Mouse (Mus musculus) limb, embryonic 14.5 days (tissue): ENCODE measurements around the gene Mettl21a. TPM values are rescaled to one million over a fixed set of nuclear protein-coding genes. Genes with fewer than 3 reads are reported as not detected.
"Not testable (repeated sequence)": the region's sequence is repeated elsewhere in the genome, so short reads cannot be mapped to it uniquely, and the experiment has no call there.

Experiments used
- ATAC-seq: fragments of 200-750 bp; cut with Nextera tagmentation; 2 replicates; pipeline ENCODE4 v1.8.0; 2017; ENCODE audit warnings: low read depth, moderate number of reproducible peaks, moderate TSS enrichment; ENCODE audit not compliant: low FRiP score
- DNase-seq: peaks from one replicate; pipeline ENCODE4 v3.0.0-alpha.2; 2015; ENCODE audit warnings: low spot score
- H3K27ac ChIP-seq: fragments of 300-500 bp; sonication (generic); replicated peaks from 2 replicates; pipeline ENCODE4 v1.5.1; 2014; ENCODE audit warnings: low read depth, mild to moderate bottlenecking, low read length, moderate library complexity, mixed read lengths
- H3K27me3 ChIP-seq: fragments of 300-500 bp; sonication (generic); 2 replicates; pipeline ENCODE4 v1.6.1; 2014; ENCODE audit warnings: low read length, mixed read lengths; ENCODE audit not compliant: control insufficient read depth, insufficient read depth
- H3K36me3 ChIP-seq: fragments of 300-500 bp; sonication (generic); 2 replicates; pipeline ENCODE4 v1.6.1; 2014; ENCODE audit warnings: mild to moderate bottlenecking, low read length, moderate library complexity, mixed read lengths; ENCODE audit not compliant: control insufficient read depth, insufficient read depth
- H3K4me1 ChIP-seq: fragments of 300-500 bp; sonication (generic); 2 replicates; pipeline ENCODE4 v1.6.1; 2014; ENCODE audit warnings: antibody characterized with exemption, low read length, mixed read lengths; ENCODE audit not compliant: control insufficient read depth, insufficient read depth
- H3K4me2 ChIP-seq: fragments of 300-500 bp; sonication (generic); replicated peaks from 2 replicates; pipeline ENCODE4 v1.6.1; 2014; ENCODE audit warnings: low read depth, mild to moderate bottlenecking, low read length, moderate library complexity; ENCODE audit not compliant: severe bottlenecking
- H3K4me3 ChIP-seq: fragments of 300-500 bp; sonication (generic); replicated peaks from 2 replicates; pipeline ENCODE4 v1.5.1; 2014; ENCODE audit warnings: low read length
- H3K9ac ChIP-seq: fragments of 300-500 bp; sonication (generic); 2 replicates; pipeline ENCODE4 v1.6.1; 2014; ENCODE audit warnings: mild to moderate bottlenecking, low read depth, low read length, moderate library complexity; ENCODE audit not compliant: severe bottlenecking
- H3K9me3 ChIP-seq: fragments of 300-500 bp; sonication (generic); 2 replicates; pipeline ENCODE4 v1.6.1; 2016; ENCODE audit warnings: low read length; ENCODE audit not compliant: control insufficient read depth
- POLR2A ChIP-seq: fragments of 200-500 bp; IDR thresholded peaks from 2 replicates; pipeline ENCODE4 v1.8.0; 2012; ENCODE audit warnings: inconsistent platforms, mild to moderate bottlenecking, moderate library complexity, borderline replicate concordance; ENCODE audit not compliant: insufficient read depth, insufficient read length; ENCODE audit errors: extremely low read depth
- WGBS: fragments of 180-500 bp; shearing (Covaris S2); extraction: QIAGEN DNeasy Blood & Tissue Kit; methylation state at CpG from one replicate; pipeline ENCODE4 v1.1.7; 2014; 5-methylcytosine and 5-hydroxymethylcytosine counted together
- polyA plus RNA-seq, 2 experiments: library from polyadenylated mRNA; depleted of rRNA in 1 of 2; stranded (reverse) in 1 of 2; unstranded in 1 of 2; fragments of >200 nt; fragmentation: Nextera tagmentation in 1 of 2; extraction: Ambion mirVana in 1 of 2; gene quantifications; 2 replicates each; pipeline versions ENCODE4 v1.2.1 to v1.2.3; 2012 to 2014

Mettl21a gene
- polyA plus RNA-seq, 2 experiments, result 20.7 to 27.6 TPM

DNA sequence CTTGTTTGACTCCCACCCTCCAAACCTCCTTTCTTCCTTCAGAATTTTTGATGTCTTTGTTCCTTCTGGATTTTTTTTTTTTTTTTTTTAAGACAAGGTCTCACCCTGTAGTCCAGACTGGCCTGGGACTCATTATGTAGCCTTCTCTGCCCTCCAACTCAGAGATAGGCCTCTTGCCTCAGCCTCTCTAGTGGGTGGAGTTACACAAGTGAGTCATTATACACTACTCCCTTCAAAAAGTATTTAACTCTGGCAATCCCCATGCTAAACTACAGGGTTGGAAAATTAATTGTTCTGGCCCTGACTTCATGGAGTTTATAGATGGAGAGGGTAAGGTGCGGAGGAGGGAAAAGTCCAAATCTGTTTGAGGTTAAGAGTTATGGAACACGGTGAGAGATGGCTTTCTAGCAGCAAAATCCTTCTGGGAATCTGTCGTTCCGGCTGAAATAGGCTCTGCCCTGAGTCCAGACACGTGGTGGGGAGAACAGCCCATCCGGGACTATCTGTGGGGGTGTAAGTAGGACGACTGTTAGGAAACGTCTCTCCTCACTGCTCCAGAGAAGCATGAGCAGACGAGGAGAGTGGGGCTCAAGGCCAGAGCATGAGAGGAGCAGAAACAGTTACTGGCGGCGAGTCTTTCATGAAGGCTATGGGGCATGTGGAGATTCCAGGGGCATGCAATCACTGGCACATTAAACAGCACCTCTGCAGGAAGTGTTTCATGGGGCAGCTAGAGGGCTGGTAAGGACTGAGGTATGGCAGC is 32.5 kb upstream of the Mettl21a start:
- no peak for TF ChIP-seq POLR2A
- Histone ChIP-seq H3K4me1 (0 out of 2 replicates have a peak, but pooled peaks cover 2% of the 10 kb centered on the region), H3K36me3 (no peaks in the 10 kb centered on the region), H3K27ac (no peak overlapping the region), H3K9me3 (no peaks in the 10 kb centered on the region), H3K4me3 (no peak overlapping the region), H3K9ac (no peak overlapping the region), H3K27me3 (no peaks in the 10 kb centered on the region), H3K4me2 (no peak overlapping the region)
- ATAC-seq, result peak; percentile 70; the same call in 1 of the 2 replicates
- no peak for DNase-seq
- 51% methylated on average over 11 of the region's 11 CpGs for WGBS

- H3K36me3 ChIP-seq, result no peaks in the 10 kb centered on the region
- no peaks in the 10 kb centered on the region for H3K27me3 ChIP-seq
- 90% methylated on average over 3 of the region's 3 CpGs for WGBS
- no peak for ATAC-seq
- H3K4me3 ChIP-seq, result no peak overlapping the region
- no peak overlapping the region for H3K9ac ChIP-seq
- no peak for TF ChIP-seq POLR2A
- no peak overlapping the region for H3K4me2 ChIP-seq
- DNase-seq, result no peak
- no peaks in the 10 kb centered on the region for H3K9me3 ChIP-seq
- no peak overlapping the region for H3K27ac ChIP-seq
- no peaks in the 10 kb centered on the region for H3K4me1 ChIP-seq
Observed at GRCm38 (mm10) chr1:64644513-64644912, 27.5 kb upstream of the Mettl21a start.

GRCm38 (mm10) chr1:64642541-64642940 is 25.5 kb upstream of the Mettl21a start:
- H3K27ac ChIP-seq, H3K9ac ChIP-seq, H3K4me1 ChIP-seq, H3K4me3 ChIP-seq, DNase-seq, ATAC-seq, H3K27me3 ChIP-seq, H3K4me2 ChIP-seq, H3K9me3 ChIP-seq, H3K36me3 ChIP-seq: not testable (repeated sequence)
- 95% methylated on average over 8 of the region's 8 CpGs for WGBS

- TF ChIP-seq POLR2A, result no peak
- H3K4me1 ChIP-seq, result no peaks in the 10 kb centered on the region
- DNase-seq (no peak), ATAC-seq (no peak)
- H3K27ac ChIP-seq, result no peak overlapping the region
- no peak overlapping the region for H3K4me3 ChIP-seq
- no peak overlapping the region for H3K4me2 ChIP-seq
- no peaks in the 10 kb centered on the region for H3K9me3 ChIP-seq
- 85% methylated on average over 6 of the region's 6 CpGs for WGBS
- no peaks in the 10 kb centered on the region for H3K36me3 ChIP-seq
- H3K9ac ChIP-seq, result no peak overlapping the region
- no peaks in the 10 kb centered on the region for H3K27me3 ChIP-seq
Observed at GRCm38 (mm10) chr1:64641069-64641468, 24.0 kb upstream of the Mettl21a start.

- H3K4me1 ChIP-seq, result no peaks in the 10 kb centered on the region
- no peak for TF ChIP-seq POLR2A
- no peak overlapping the region for H3K4me3 ChIP-seq
- no peak overlapping the region for H3K9ac ChIP-seq
- no peak overlapping the region for H3K27ac ChIP-seq
- no peaks in the 10 kb centered on the region for H3K27me3 ChIP-seq
- no peak overlapping the region for H3K4me2 ChIP-seq
- ATAC-seq, result no peak
- no peak for DNase-seq
- 87% methylated on average over 6 of the region's 6 CpGs for WGBS
- no peaks in the 10 kb centered on the region for H3K36me3 ChIP-seq
- H3K9me3 ChIP-seq, result no peaks in the 10 kb centered on the region
Observed at GRCm38 (mm10) chr1:64639279-64639678, 22.2 kb upstream of the Mettl21a start.

- no peaks in the 10 kb centered on the region for H3K27me3 ChIP-seq
- WGBS, result 52% methylated on average over 2 of the region's 2 CpGs
- H3K9me3 ChIP-seq, result no peaks in the 10 kb centered on the region
- ATAC-seq, result no peak
- H3K4me1 ChIP-seq, result no peaks in the 10 kb centered on the region
- H3K4me3 ChIP-seq, result no peak overlapping the region
- H3K27ac ChIP-seq, result no peak overlapping the region
- TF ChIP-seq POLR2A, result no peak
- H3K9ac ChIP-seq, result no peak overlapping the region
- DNase-seq, result no peak
- no peak overlapping the region for H3K4me2 ChIP-seq
- H3K36me3 ChIP-seq, result no peaks in the 10 kb centered on the region
Observed at GRCm38 (mm10) chr1:64635624-64636023, 18.6 kb upstream of the Mettl21a start.
